Mouse (Mus musculus) small intestine, adult 2 months (tissue): ENCODE results near the gene Cd28. TPM values are rescaled to one million over a fixed set of nuclear protein-coding genes. Genes with fewer than 3 reads are reported as not detected.

ENCODE experiments used
- H3K27ac ChIP-seq: fragments of 200-500 bp; 2 replicates; pipeline ENCODE4 v1.5.1; 2012; ENCODE audit warnings: low read depth, low read length, control low read depth, inconsistent platforms; ENCODE audit not compliant: insufficient read depth
- H3K27me3 ChIP-seq: fragments of 200-500 bp; 2 replicates; pipeline ENCODE4 v1.6.1; 2012; ENCODE audit warnings: mild to moderate bottlenecking, moderate library complexity, low read length, inconsistent platforms; ENCODE audit not compliant: control insufficient read depth, insufficient read depth
- H3K36me3 ChIP-seq: fragments of 200-500 bp; 2 replicates; pipeline ENCODE4 v1.6.1; 2012; ENCODE audit warnings: mild to moderate bottlenecking, low read length, control low read depth, inconsistent platforms; ENCODE audit not compliant: control insufficient read depth, insufficient read depth
- H3K4me1 ChIP-seq: fragments of 200-500 bp; 2 replicates; pipeline ENCODE4 v1.6.1; 2012; ENCODE audit warnings: low read length, inconsistent platforms, mixed read lengths; ENCODE audit not compliant: control insufficient read depth, insufficient read depth, insufficient read length
- H3K4me3 ChIP-seq: fragments of 200-500 bp; 2 replicates; pipeline ENCODE4 v1.5.1; 2012; ENCODE audit warnings: low read depth, mild to moderate bottlenecking, control low read depth, inconsistent platforms, low read length, moderate library complexity
- CTCF ChIP-seq: fragments of 200-500 bp; IDR thresholded peaks from 2 replicates; pipeline ENCODE4 v1.5.1; 2012; ENCODE audit warnings: low read depth, mild to moderate bottlenecking, control low read depth, inconsistent platforms, low read length, moderate library complexity, mixed read lengths; ENCODE audit not compliant: insufficient replicate concordance, insufficient read length; ENCODE audit errors: extremely low read depth
- POLR2A ChIP-seq: fragments of 200-500 bp; IDR thresholded peaks from 2 replicates; pipeline ENCODE4 v1.6.1; 2012; ENCODE audit warnings: low read depth, mild to moderate bottlenecking, control low read depth, inconsistent platforms, low read length, moderate library complexity
- WGBS: fragments of 180-500 bp; shearing (Covaris S2); methylation state at CpG from one replicate; pipeline ENCODE4 v1.1.7; 2018; 5-methylcytosine and 5-hydroxymethylcytosine counted together
- polyA plus RNA-seq: library from polyadenylated mRNA; depleted of rRNA; stranded (reverse); fragments of >200 nt; gene quantifications from 2 replicates; pipeline ENCODE4 v1.2.3, GENCODE M21; 2012

Gene Cd28
- polyA plus RNA-seq, 1 experiment = 0.65 TPM

DNA sequence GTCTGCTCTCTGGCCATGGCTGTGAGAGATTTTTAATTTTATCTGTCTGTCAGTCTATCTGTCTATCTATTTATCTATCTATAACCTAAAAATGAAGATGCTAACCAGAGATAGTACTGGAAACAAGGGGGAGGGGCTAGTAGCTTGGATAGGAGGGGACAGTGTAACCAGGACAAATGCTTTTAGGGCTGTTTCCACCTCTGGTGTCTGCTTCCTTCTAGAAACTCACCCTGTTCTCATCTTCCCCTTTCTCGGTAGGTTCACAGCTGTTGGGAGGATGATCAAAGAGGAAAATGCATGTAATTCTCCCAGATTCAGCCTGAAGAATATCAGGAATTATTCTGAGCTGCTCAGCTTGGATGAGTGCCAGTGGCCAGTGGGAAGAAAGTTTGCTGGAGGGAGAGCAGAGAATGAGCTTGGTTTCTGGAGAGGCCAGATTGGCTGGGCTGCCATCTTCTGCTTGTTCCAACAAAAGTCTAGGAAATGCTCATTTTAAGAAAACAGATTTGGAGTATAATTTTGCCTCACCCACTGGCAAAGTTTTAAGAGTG, 83.3 kb downstream of the Cd28 start:
- Histone ChIP-seq H3K36me3 (no peaks in the 10 kb centered on the region), H3K4me3 (no peak overlapping the region), H3K27me3 (no peaks in the 10 kb centered on the region), H3K4me1 (no peaks in the 10 kb centered on the region), H3K27ac (no peak overlapping the region)
- WGBS = 65% methylated on average over 1 of the region's 1 CpGs
- TF ChIP-seq CTCF (no peak), POLR2A (no peak)

DNA sequence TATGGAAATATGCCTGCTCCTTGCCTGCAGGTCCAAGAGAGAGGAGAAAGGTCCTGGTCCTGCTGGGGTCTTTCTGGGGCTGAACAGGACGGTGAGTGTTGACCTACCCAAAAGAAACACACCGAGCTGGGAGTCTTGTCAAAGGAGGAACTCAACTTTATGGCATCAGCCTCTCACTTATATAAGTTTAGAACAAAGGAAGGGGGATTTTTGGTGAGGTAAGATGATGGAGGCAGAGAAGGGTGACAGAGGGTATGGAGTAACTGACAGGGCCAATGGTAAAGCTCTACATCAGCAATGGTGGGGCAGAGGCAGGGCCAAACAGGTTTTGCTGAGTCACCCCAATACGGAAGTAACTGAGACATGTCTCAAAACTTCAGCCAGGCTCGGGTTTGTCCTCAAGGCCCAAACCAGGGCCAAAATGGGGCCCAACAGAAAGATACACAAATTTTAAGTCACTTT, 84.6 kb downstream of the Cd28 start:
- Histone ChIP-seq H3K36me3 (no peaks in the 10 kb centered on the region), H3K27me3 (no peaks in the 10 kb centered on the region), H3K27ac (no peak overlapping the region), H3K4me3 (no peak overlapping the region), H3K4me1 (no peaks in the 10 kb centered on the region)
- TF ChIP-seq CTCF (no peak), POLR2A (no peak)
- WGBS = 95% methylated on average over 4 of the region's 4 CpGs

DNA sequence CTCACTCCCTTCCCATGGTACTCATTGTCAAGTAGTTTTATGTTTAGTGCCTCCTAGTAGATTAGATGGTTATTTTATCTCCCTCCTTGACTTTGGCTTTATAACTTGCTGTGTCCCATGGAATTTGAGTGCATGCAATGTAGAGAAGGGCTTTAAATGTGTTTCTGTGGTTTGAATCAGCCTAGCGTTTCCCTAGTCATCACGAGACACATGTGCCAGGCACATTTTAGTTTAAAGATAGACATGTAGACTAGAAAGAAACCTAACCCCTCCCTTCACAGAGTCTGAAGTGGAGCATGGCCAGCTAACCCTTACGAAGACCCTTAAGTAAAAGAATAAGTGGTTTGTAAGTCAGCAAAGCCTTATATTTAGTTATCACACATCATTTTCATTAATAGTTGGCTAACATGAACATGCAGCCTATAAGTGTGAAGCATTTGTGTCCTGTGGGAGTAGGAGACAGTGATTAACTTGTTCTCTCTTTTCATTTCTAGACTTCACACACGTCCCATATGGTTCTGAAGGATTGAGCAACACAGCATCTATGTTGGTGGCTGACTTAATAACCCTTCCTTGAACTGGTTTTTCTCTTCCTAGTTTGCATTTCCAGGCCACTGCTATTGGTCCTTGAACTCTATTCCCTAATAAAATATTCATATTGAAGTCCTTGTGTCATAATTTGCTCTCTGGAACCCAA, 86.7 kb downstream of the Cd28 start:
- TF ChIP-seq POLR2A (no peak), CTCF (no peak)
- Histone ChIP-seq H3K27me3 (no peaks in the 10 kb centered on the region), H3K36me3 (no peaks in the 10 kb centered on the region), H3K4me1 (no peaks in the 10 kb centered on the region), H3K4me3 (no peak overlapping the region), H3K27ac (no peak overlapping the region)
- 87% methylated on average over 4 of the region's 4 CpGs for WGBS

DNA sequence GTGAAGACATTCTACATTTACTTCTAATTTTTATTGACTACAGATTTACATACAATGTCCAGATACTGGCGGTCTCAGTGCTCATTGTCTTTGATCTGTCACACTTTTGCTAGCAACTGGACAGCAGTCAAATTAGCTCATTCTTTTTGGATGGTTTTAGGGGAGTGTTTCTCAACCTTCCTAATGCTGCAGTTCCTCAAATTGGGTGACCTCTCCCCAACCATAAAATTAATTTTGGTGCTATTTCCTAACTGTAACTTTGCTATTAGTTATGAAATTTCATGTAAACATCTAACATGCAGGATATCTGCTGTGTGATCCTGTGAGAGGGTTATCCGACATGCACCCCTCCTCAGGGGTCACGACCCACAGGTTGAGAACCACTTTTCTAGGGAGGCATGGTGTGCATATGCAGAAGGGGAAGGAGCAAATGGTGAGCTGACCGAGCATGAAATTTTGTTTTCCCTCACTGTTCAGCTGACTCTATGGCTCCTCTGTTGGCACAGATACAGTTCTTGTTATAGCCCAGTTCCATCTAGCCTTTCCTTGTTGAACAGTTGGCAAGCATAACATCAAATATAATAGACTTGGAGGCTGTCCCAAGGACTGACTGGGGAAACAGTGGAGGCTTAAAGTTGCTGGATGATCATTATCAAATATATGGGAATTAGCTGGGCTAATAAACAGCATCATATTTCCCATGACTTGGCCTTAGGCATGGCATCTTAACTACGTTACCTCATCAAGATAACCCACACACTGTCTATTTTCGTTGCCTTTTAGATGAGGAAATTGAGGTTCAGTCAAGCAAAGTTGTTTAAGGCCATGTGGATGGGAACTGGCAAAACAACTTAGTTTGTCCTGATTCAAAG, 87.5 kb downstream of the Cd28 start:
- Histone ChIP-seq H3K36me3 (no peaks in the 10 kb centered on the region), H3K27me3 (no peaks in the 10 kb centered on the region), H3K4me3 (no peak overlapping the region), H3K4me1 (no peaks in the 10 kb centered on the region), H3K27ac (0 out of 2 replicates have a peak overlapping the region, but pooled peaks have one; percentile 16)
- WGBS = 58% methylated on average over 6 of the region's 6 CpGs
- no peak for TF ChIP-seq CTCF

DNA sequence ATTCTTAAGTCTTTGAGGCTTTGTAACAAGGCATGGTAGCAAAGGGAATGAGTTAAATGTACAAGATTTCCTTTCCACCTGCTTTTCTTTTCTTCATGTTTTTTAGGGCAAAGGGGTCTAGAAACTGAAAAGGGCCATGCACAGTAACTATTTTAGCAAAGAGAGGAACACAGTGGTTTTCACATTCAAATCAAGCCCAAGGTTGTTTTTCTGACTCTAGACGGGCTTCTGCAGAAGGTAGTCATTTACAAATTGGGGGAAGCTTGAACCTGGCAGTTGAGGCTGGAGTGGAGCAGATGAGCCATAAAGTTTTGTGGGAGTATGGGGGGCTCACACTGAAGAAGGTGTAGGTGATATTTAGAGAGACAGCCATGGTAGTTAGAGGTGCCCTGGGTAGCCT, 88.6 kb downstream of the Cd28 start:
- Histone ChIP-seq H3K27me3 (no peaks in the 10 kb centered on the region), H3K4me1 (no peaks in the 10 kb centered on the region), H3K36me3 (no peaks in the 10 kb centered on the region), H3K27ac (0 out of 2 replicates have a peak overlapping the region, but pooled peaks have one; percentile 16), H3K4me3 (no peak overlapping the region)
- TF ChIP-seq POLR2A (no peak), CTCF (no peak)
- WGBS = 89% methylated on average over 1 of the region's 1 CpGs

DNA sequence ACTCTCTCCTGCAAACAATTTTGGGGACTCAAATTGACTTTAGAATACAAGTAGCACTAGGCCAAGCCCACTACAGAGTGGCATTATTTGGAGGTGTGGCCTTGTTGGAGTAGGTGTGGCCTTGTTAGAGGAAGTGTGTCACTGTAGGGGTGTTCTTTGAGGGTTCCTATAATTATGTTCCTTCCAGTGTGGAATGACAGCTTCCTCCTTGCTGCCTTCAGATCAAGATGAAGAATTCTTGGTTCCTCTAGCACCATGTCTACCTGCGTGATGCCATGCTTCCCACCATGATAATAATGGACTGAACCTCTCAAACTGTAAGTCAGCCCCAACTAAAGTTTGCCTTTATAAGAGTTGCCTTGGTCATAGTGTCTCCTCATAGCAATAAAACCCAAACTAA, 91.1 kb downstream of the Cd28 start:
- TF ChIP-seq CTCF = no peak
- no peak for TF ChIP-seq POLR2A
- Histone ChIP-seq H3K27ac (no peak overlapping the region), H3K4me3 (no peak overlapping the region), H3K36me3 (no peaks in the 10 kb centered on the region), H3K27me3 (no peaks in the 10 kb centered on the region), H3K4me1 (peaks cover 1% of the 10 kb centered on the region; the same call in 1 of the 2 replicates)
- WGBS = 100% methylated on average over 1 of the region's 1 CpGs

DNA sequence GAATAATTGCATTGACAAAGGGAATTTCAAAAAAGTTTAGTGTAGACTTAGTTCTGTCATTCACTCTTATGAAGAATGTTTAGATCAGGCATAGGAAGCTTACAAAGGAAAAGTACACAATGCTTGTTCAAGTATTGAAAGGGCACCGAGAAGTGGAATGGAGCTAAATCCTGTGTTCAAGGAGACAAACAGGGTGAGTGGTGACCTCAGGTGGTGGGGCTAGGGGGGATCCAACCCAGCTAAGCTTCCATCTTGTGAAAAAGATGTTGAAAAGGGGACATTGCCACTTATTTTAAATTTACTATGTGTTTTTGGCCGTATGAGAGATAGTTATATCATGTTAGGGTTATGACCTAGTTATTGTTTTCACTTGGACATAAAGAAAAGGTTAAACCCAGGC, 91.9 kb downstream of the Cd28 start:
- Histone ChIP-seq H3K36me3 (no peaks in the 10 kb centered on the region), H3K4me1 (peaks cover 1% of the 10 kb centered on the region; the same call in 1 of the 2 replicates), H3K27me3 (no peaks in the 10 kb centered on the region), H3K27ac (no peak overlapping the region), H3K4me3 (no peak overlapping the region)
- no peak for TF ChIP-seq POLR2A
- TF ChIP-seq CTCF = no peak
- WGBS = 94% methylated on average over 2 of the region's 2 CpGs
